Mouse (Mus musculus) olfactory bulb, adult 2 months (tissue): Measurements from ENCODE around the gene Cox10.

Experiments used
- CTCF ChIP-seq: fragments of 200-500 bp; IDR thresholded peaks from 2 replicates; pipeline ENCODE4 v1.5.1; 2012; ENCODE audit warnings: low read depth, mild to moderate bottlenecking, low read length, moderate library complexity; ENCODE audit not compliant: insufficient read depth
- POLR2A ChIP-seq: fragments of 200-500 bp; IDR thresholded peaks from 2 replicates; pipeline ENCODE4 v1.6.1; 2012; ENCODE audit warnings: mild to moderate bottlenecking, low read depth, low read length, moderate library complexity; ENCODE audit not compliant: insufficient read depth

DNA sequence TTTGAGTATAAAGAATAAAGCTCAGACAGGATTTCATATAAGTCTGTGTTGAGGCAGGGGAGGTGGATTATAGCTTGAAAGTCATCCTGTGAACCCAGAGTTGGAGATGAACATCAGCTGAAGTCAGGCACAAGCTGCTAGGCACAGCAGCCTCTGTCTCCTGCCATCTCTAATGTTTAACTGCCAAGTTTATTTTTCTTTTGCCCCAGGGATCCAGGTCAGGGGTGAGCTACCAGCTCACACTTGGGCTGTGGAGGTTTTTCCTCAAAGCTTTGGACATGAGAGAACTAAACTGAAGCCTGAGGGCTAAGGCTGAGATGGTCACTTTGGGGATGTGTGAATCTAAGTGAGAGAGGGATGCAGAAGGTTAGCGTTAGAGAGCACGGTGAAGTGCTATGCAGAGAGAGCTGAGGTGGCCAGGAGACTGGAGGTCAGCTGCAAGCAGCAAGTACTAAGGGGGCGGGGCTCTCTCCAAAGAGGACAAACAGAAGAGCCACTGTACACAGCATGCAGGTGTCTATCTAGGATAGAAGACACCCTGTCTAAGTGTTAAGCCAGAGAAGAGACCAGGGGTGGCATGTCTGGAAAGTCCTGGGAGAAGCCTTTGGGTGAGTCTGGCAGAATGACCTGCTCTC lies 91.1 kb downstream of the Cox10 start:
- TF ChIP-seq CTCF: no peak
- TF ChIP-seq POLR2A: no peak
